Mouse (Mus musculus) ES-E14 (cell line): Measurements from ENCODE around the gene Mad1l1.

ENCODE experiments used
- CHD2 ChIP-seq: IDR thresholded peaks from 2 replicates; pipeline ENCODE4 v1.6.1; 2014; ENCODE audit warnings: mild to moderate bottlenecking, low read depth, low read length, inconsistent platforms
- HCFC1 ChIP-seq: IDR thresholded peaks from 2 replicates; pipeline ENCODE4 v1.6.1; 2012; ENCODE audit warnings: low read length, inconsistent platforms, borderline replicate concordance; ENCODE audit not compliant: insufficient read depth
- ZC3H11A ChIP-seq: IDR thresholded peaks from 2 replicates; pipeline ENCODE4 v1.6.1; 2012; ENCODE audit warnings: low read depth, mild to moderate bottlenecking, inconsistent platforms, low read length, borderline replicate concordance
- ZNF384 ChIP-seq: IDR thresholded peaks from 2 replicates; pipeline ENCODE4 v1.6.1; 2012; ENCODE audit warnings: low read depth, low read length, inconsistent platforms

GRCm38 (mm10) chr5:139959741-139960140 lies 361.6 kb downstream of the Mad1l1 start:
- TF ChIP-seq CHD2 (no peak), ZC3H11A (no peak), ZNF384 (no peak), HCFC1 (no peak)
